Mouse (Mus musculus) neutrophil, adult 65 days (primary cell): ENCODE measurements around the gene 1500015O10Rik. TPM values are rescaled to one million over a fixed set of nuclear protein-coding genes. Genes with fewer than 3 reads are reported as not detected.

Experiments
- total RNA-seq: library from RNA; stranded (reverse); gene quantifications from 2 replicates; pipeline ENCODE4 v1.2.4, GENCODE M21; 2023

Gene 1500015O10Rik
- total RNA-seq: not detected in 2 replicates

DNA sequence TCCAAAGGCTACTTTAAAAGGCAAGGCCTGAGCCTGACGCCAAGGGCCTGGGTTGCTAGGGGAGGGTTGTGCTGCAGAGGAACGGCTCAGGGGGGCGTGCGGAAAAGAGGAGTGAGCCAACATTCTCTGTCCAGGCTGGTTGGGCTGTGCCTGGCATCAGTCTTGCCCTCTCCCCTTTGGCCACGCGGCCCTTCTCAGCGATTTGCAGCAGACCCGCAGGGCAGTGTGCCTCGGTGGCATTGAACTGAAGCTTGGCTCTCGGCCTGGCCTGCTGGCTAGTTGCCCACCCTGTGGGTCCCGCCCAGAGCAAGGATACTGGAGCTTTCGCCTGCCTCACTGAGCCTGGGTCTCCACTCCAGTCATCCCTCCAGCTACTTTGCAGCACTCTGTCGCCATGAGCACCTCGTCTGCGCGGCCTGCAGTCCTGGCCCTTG lies at the start of gene 1500015O10Rik:
TSS of gene 1500015O10Rik (plus strand) at position 112 of the 434 bp plus-strand sequence.

Other genes with a start within 250 kb of the 1500015O10Rik start
- 9.6 and 18.3 TPM in 2 replicates for gene Uxs1, start 97.2 kb downstream of the 1500015O10Rik start, total RNA-seq
- 48.9 and 58.0 TPM in 2 replicates for gene Tpp2, start 203.0 kb downstream of the 1500015O10Rik start, total RNA-seq